Mouse (Mus musculus): ENCODE data around the gene Mn1. TPM values are rescaled to one million over a fixed set of nuclear protein-coding genes. Genes with fewer than 3 reads are reported as not detected.

Gene Mn1
- polyA plus RNA-seq, 1 experiment from 2014 or later, result 4.3 TPM

DNA sequence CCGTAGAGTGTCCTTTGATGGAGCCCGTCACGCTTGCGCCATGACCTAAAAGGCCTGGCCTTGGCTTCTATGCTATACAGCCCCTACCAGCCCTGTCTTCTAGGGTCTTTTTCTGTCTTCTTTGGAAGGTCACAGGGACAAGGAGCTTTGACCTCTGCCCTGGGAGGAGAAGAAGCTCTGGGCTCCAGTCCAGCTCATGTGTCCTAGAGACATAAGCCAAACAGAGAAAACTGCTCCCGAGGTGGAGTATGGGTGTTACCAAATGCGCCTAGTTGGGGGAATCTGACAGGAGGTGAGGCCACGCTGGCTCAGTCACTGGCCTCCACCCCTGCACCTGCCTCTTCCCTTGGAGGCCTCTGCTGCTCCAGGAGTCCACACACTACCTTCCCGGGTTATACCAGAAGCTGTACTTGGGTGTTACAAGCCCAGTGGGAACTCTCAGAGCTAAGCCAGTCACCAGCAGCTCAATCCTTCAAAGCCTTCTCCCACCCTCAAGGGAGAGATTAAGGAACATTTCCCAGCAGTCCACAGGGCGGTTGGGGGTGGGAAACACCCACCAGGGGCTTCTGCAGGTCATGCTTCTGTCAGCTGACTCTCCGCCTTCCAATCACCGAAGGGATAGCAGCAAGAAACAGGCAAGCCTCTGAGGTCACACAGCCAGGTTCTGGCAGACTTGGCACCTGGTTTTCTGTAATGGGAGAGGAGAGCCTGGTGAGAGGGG is 25.1 kb downstream of the Mn1 start:
- Histone ChIP-seq H3K9ac (ENCODE audit: low read depth, low read length) (no peak overlapping the region), H3K27me3 (ENCODE audit: insufficient read depth, low read length) (no peaks in the 10 kb centered on the region), H3K4me2 (ENCODE audit: low read length) (no peak overlapping the region), H3K9me3 (replicated peaks; ENCODE audit: low read length) (no peaks in the 10 kb centered on the region), H3K4me3 (replicated peaks; ENCODE audit: low read depth, low read length) (no peak overlapping the region), H3K27ac (no peak overlapping the region), H3K4me1 (replicated peaks; ENCODE audit: insufficient read depth, low read length) (no peaks in the 10 kb centered on the region), H3K36me3 (ENCODE audit: insufficient read depth, low read length) (no peaks in the 10 kb centered on the region)
- DNase-seq (ENCODE audit: low spot score) (no peak), ATAC-seq (replicated peaks; ENCODE audit: low FRiP score, low read depth) (no peak)
- no peak for TF ChIP-seq CTCF (IDR thresholded peaks at IDR 0.05; ENCODE audit: low read depth)
- 74% methylated on average over 11 of the region's 11 CpGs for WGBS

DNA sequence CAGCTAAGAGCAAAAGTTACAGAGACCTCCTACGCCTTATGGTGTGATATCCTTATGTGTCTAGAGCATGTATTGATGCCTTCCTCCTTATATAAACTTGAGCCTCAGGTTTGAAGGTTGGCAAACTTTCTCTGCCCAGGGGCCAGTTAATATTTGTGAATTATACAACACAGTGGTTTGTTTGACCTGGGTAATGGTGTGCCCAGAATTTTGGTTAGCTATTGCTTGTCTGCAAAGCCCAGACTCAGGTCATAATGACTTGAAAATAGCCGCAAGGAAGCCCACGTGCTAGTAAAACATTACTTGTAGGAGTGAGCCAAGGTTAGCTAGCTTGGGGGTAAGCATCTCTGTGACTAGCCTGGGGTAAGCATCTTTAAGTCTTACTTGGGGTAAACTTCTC is 26.5 kb downstream of the Mn1 start:
- no peaks in the 10 kb centered on the region for H3K9me3 ChIP-seq (replicated peaks; ENCODE audit: low read length)
- ATAC-seq (replicated peaks; ENCODE audit: low FRiP score, low read depth), result no peak
- no peaks in the 10 kb centered on the region for H3K27me3 ChIP-seq (ENCODE audit: insufficient read depth, low read length)
- WGBS, result 83% methylated on average over 3 of the region's 3 CpGs
- no peaks in the 10 kb centered on the region for H3K4me1 ChIP-seq (replicated peaks; ENCODE audit: insufficient read depth, low read length)
- no peak for TF ChIP-seq CTCF (IDR thresholded peaks at IDR 0.05; ENCODE audit: low read depth)
- no peak overlapping the region for H3K9ac ChIP-seq (ENCODE audit: low read depth, low read length)
- no peak overlapping the region for H3K4me3 ChIP-seq (replicated peaks; ENCODE audit: low read depth, low read length)
- no peak overlapping the region for H3K27ac ChIP-seq
- no peaks in the 10 kb centered on the region for H3K36me3 ChIP-seq (ENCODE audit: insufficient read depth, low read length)
- DNase-seq (ENCODE audit: low spot score), result no peak
- no peak overlapping the region for H3K4me2 ChIP-seq (ENCODE audit: low read length)

DNA sequence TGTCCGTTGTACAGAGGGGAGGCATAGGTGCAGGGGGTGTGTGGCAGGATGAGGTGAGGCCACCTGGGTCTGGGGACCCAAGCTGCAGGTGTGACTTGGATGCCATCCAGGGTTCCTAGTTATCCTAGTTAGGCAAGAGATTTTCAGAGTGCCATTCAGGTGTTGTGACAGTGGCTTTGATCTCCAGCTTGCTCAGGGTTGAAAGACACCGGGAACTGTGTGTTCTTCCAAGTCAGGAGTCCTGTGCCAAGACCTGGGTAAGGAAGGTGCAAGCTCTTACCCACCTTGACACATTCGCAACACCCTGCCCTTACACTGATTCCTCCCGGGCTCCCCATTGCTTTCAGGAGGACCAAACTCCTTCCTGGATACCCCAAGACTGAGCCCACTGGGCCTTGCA is 27.2 kb downstream of the Mn1 start:
- Histone ChIP-seq H3K9ac (ENCODE audit: low read depth, low read length) (no peak overlapping the region), H3K4me2 (ENCODE audit: low read length) (no peak overlapping the region), H3K27me3 (ENCODE audit: insufficient read depth, low read length) (no peaks in the 10 kb centered on the region), H3K27ac (no peak overlapping the region), H3K36me3 (ENCODE audit: insufficient read depth, low read length) (no peaks in the 10 kb centered on the region), H3K9me3 (replicated peaks; ENCODE audit: low read length) (no peaks in the 10 kb centered on the region), H3K4me1 (replicated peaks; ENCODE audit: insufficient read depth, low read length) (no peaks in the 10 kb centered on the region), H3K4me3 (replicated peaks; ENCODE audit: low read depth, low read length) (no peak overlapping the region)
- DNase-seq (ENCODE audit: low spot score), result no peak
- no peak for ATAC-seq (replicated peaks; ENCODE audit: low FRiP score, low read depth)
- TF ChIP-seq CTCF (IDR thresholded peaks at IDR 0.05; ENCODE audit: low read depth), result no peak
- WGBS, result 85% methylated on average over 4 of the region's 4 CpGs

DNA sequence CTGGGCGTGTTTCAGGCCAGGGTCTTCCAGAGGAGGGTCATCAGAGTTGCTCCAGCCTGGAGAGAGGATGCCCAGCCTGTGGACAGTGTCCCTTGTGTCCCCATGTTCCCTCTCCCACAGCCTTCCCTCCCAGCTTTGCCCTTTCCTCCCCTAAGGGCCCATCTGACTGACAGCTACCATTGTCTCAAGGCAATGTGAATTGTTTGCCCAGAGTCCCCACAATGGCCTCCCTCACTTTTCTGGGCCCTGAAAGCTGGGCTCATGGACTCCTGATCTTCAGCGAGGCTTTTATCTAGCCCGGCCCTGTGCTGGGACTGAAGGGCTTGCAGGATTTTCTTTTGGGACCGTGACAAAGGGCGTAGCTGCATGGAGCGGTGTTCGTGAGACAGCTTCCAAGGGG is 29.5 kb downstream of the Mn1 start:
- Histone ChIP-seq H3K27ac (no peak overlapping the region), H3K36me3 (ENCODE audit: insufficient read depth, low read length) (no peaks in the 10 kb centered on the region), H3K27me3 (ENCODE audit: insufficient read depth, low read length) (no peaks in the 10 kb centered on the region), H3K9me3 (replicated peaks; ENCODE audit: low read length) (no peaks in the 10 kb centered on the region), H3K9ac (ENCODE audit: low read depth, low read length) (no peak overlapping the region), H3K4me2 (ENCODE audit: low read length) (no peak overlapping the region), H3K4me3 (replicated peaks; ENCODE audit: low read depth, low read length) (no peak overlapping the region), H3K4me1 (replicated peaks; ENCODE audit: insufficient read depth, low read length) (no peaks in the 10 kb centered on the region)
- DNase-seq (ENCODE audit: low spot score) (no peak), ATAC-seq (replicated peaks; ENCODE audit: low FRiP score, low read depth) (no peak)
- WGBS, result 88% methylated on average over 7 of the region's 7 CpGs
- TF ChIP-seq CTCF (IDR thresholded peaks at IDR 0.05; ENCODE audit: low read depth), result no peak

DNA sequence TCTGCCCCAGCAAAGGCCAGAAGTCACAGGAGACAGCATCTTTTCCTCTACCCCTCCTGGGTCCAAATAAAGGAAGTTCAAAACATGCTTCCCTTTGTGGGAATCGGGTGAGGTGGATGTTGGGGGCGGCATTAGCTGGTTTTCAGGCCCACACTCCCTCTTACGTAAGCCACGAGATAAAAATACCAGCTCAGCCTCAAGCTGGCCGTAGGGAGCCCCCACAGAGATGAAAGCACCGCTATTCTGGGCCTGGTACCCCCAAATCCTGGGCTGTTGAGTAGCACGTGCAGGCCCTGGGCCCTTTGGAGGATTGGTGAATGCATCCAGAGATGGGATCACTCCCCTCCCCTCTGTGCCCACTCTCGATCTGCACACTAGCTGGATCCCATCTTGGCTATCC is 32.5 kb downstream of the Mn1 start:
- TF ChIP-seq CTCF (IDR thresholded peaks at IDR 0.05; ENCODE audit: low read depth), result no peak
- H3K27me3 ChIP-seq (ENCODE audit: insufficient read depth, low read length), result no peaks in the 10 kb centered on the region
- 59% methylated on average over 8 of the region's 8 CpGs for WGBS
- no peak for DNase-seq (ENCODE audit: low spot score)
- H3K27ac ChIP-seq, result no peak overlapping the region
- no peak for ATAC-seq (replicated peaks; ENCODE audit: low FRiP score, low read depth)
- H3K4me2 ChIP-seq (ENCODE audit: low read length), result no peak overlapping the region
- H3K9me3 ChIP-seq (replicated peaks; ENCODE audit: low read length), result no peaks in the 10 kb centered on the region
- no peak overlapping the region for H3K4me3 ChIP-seq (replicated peaks; ENCODE audit: low read depth, low read length)
- H3K4me1 ChIP-seq (replicated peaks; ENCODE audit: insufficient read depth, low read length), result no peaks in the 10 kb centered on the region
- no peak overlapping the region for H3K9ac ChIP-seq (ENCODE audit: low read depth, low read length)
- no peaks in the 10 kb centered on the region for H3K36me3 ChIP-seq (ENCODE audit: insufficient read depth, low read length)

DNA sequence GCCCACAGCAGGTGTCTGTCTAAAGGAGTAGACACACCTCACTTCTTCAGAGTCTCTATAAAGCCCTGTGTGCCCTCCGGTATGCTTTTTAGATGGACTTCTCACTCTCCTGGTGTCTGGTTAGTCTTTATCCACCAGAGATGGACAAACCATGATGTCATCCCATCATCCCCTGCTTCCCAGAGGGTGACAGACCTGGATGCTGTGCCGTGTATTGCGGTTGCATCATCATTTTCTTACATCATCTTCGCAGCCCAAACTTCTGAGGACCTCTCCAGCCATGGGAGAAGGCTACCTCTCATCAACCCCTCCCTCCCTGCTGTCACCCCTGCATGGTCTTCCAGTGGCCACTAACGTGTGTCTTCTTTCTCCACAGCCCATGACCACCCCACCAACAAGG is 37.1 kb downstream of the Mn1 start:
- H3K27ac ChIP-seq, result no peak overlapping the region
- no peak overlapping the region for H3K4me3 ChIP-seq (replicated peaks; ENCODE audit: low read depth, low read length)
- no peaks in the 10 kb centered on the region for H3K4me1 ChIP-seq (replicated peaks; ENCODE audit: insufficient read depth, low read length)
- H3K4me2 ChIP-seq (ENCODE audit: low read length), result no peak overlapping the region
- 83% methylated on average over 5 of the region's 5 CpGs for WGBS
- ATAC-seq (replicated peaks; ENCODE audit: low FRiP score, low read depth) (no peak), DNase-seq (ENCODE audit: low spot score) (no peak)
- no peaks in the 10 kb centered on the region for H3K27me3 ChIP-seq (ENCODE audit: insufficient read depth, low read length)
- H3K9ac ChIP-seq (ENCODE audit: low read depth, low read length), result no peak overlapping the region
- no peak for TF ChIP-seq CTCF (IDR thresholded peaks at IDR 0.05; ENCODE audit: low read depth)
- H3K36me3 ChIP-seq (ENCODE audit: insufficient read depth, low read length), result no peaks in the 10 kb centered on the region
- no peaks in the 10 kb centered on the region for H3K9me3 ChIP-seq (replicated peaks; ENCODE audit: low read length)

DNA sequence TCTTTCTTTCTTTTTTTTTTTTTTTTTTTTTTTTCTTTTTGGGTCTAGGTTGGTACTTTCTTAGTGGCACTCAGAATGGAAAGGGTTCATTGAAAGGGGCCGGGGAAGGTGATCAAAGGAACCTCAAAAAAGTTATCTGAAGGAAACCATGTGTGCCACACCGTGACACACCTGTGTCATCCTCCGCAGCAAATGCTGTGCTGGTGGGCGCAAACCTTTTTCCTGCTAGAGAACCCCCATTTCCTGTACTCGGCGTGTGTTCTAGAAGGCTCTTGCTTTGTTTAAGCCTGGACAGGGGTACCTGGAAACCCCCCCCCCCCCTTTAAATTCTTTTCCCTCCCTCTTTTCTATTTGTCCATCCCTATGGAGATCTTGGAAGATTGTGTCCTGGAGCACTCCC is 37.7 kb downstream of the Mn1 start:
- WGBS, result 62% methylated on average over 6 of the region's 6 CpGs
- TF ChIP-seq CTCF (IDR thresholded peaks at IDR 0.05; ENCODE audit: low read depth), result no peak

More for the DNA sequence above, 37.7 kb downstream of the Mn1 start:
- ATAC-seq (replicated peaks; ENCODE audit: low FRiP score, low read depth) (no peak), DNase-seq (ENCODE audit: low spot score) (no peak)
- H3K36me3 ChIP-seq (ENCODE audit: insufficient read depth, low read length), result no peaks in the 10 kb centered on the region
- H3K4me3 ChIP-seq (replicated peaks; ENCODE audit: low read depth, low read length), result no peak overlapping the region
- no peak overlapping the region for H3K4me2 ChIP-seq (ENCODE audit: low read length)
- H3K9ac ChIP-seq (ENCODE audit: low read depth, low read length), result no peak overlapping the region
- no peaks in the 10 kb centered on the region for H3K4me1 ChIP-seq (replicated peaks; ENCODE audit: insufficient read depth, low read length)
- no peaks in the 10 kb centered on the region for H3K27me3 ChIP-seq (ENCODE audit: insufficient read depth, low read length)
- no peak overlapping the region for H3K27ac ChIP-seq
- no peaks in the 10 kb centered on the region for H3K9me3 ChIP-seq (replicated peaks; ENCODE audit: low read length)

Data from kidney, postnatal 0 days (tissue).